ENCODE assay signal across 19 mouse cellular contexts in genomic region chr12:58829656-58830055, GRCm38 (mm10).
"Had no signal": no experiment of that assay in that cellular context is flagged by ENCODE, and none has a peak within 500 bp of the region (broad histone marks: within the 10 kb centered on the region; RNA-seq: fewer than 3 reads in every experiment).

No protein-coding gene starts in this region.

- H3K4me1 ChIP-seq: midbrain, embryonic 10.5 days; midbrain, embryonic 12.5 days; neural tube, embryonic 13.5 days; neural tube, embryonic 15.5 days had no signal

- H3K4me3 ChIP-seq: midbrain, embryonic 10.5 days; midbrain, embryonic 12.5 days; myocyte; neural tube, embryonic 13.5 days; neural tube, embryonic 15.5 days had no signal

- H3K9me3 ChIP-seq: midbrain, embryonic 10.5 days; midbrain, embryonic 12.5 days; neural tube, embryonic 13.5 days; neural tube, embryonic 15.5 days had no signal

- ATAC-seq: midbrain, embryonic 16.5 days had no signal

- H3K27me3 ChIP-seq: midbrain, embryonic 12.5 days; neural tube, embryonic 13.5 days; neural tube, embryonic 15.5 days had no signal

- H3K9ac ChIP-seq: lung, embryonic 14.5 days; midbrain, embryonic 12.5 days; neural tube, embryonic 13.5 days; neural tube, embryonic 15.5 days had no signal

- H3K27ac ChIP-seq: midbrain, embryonic 10.5 days; midbrain, embryonic 12.5 days; neural tube, embryonic 13.5 days; neural tube, embryonic 15.5 days had no signal

- H3K4me2 ChIP-seq: lung, embryonic 14.5 days; midbrain, embryonic 12.5 days; neural tube, embryonic 13.5 days; neural tube, embryonic 15.5 days had no signal

- H3K36me3 ChIP-seq: midbrain, embryonic 10.5 days; midbrain, embryonic 12.5 days; neural tube, embryonic 13.5 days; neural tube, embryonic 15.5 days had no signal

- DNase-seq: lung, adult 18-20 months; lung, embryonic 14.5 days; lung, postnatal 10 days; lung, postnatal 4 days; midbrain, embryonic 14.5 days; retina, postnatal 1 day; right cerebral cortex, adult 18-20 months; right cerebral cortex, postnatal 25 days; right cerebral cortex, postnatal 4 days; spleen, adult 18-20 months; thymus, adult 18-20 months; thymus, postnatal 14 days; thymus, postnatal 36 days had no signal
